Mouse (Mus musculus) stomach, postnatal 0 days (tissue): ENCODE data around the gene Brd1. TPM values are rescaled to one million over a fixed set of nuclear protein-coding genes. Genes with fewer than 3 reads are reported as not detected.

Experiments
- ATAC-seq: fragments of 200-750 bp; cut with Nextera tagmentation; 2 replicates; pipeline ENCODE4 v1.8.0; 2017; ENCODE audit not compliant: low FRiP score, low TSS enrichment
- DNase-seq: peaks from one replicate; pipeline ENCODE4 v3.0.0-alpha.2; 2016; ENCODE audit warnings: low spot score
- H3K27ac ChIP-seq: fragments of 300-500 bp; sonication (generic); replicated peaks from 2 replicates; pipeline ENCODE4 v1.5.1; 2014; ENCODE audit warnings: mild to moderate bottlenecking, control low read depth
- H3K27me3 ChIP-seq: fragments of 300-500 bp; sonication (generic); 2 replicates; pipeline ENCODE4 v1.6.1; 2014; ENCODE audit warnings: low read length; ENCODE audit not compliant: control insufficient read depth, insufficient read depth
- H3K36me3 ChIP-seq: fragments of 300-500 bp; sonication (generic); 2 replicates; pipeline ENCODE4 v1.6.1; 2014; ENCODE audit warnings: low read length, mixed read lengths; ENCODE audit not compliant: control insufficient read depth, insufficient read depth
- H3K4me1 ChIP-seq: fragments of 300-500 bp; sonication (generic); replicated peaks from 2 replicates; pipeline ENCODE4 v1.6.1; 2014; ENCODE audit warnings: antibody characterized with exemption; ENCODE audit not compliant: control insufficient read depth, insufficient read depth
- H3K4me2 ChIP-seq: fragments of 300-500 bp; sonication (generic); replicated peaks from 2 replicates; pipeline ENCODE4 v1.6.1; 2014; ENCODE audit warnings: low read depth, mild to moderate bottlenecking, control low read depth, moderate library complexity
- H3K4me3 ChIP-seq: fragments of 300-500 bp; sonication (generic); 2 replicates; pipeline ENCODE4 v1.5.1; 2014; ENCODE audit warnings: low read depth, low read length, control low read depth
- H3K9ac ChIP-seq: fragments of 300-500 bp; sonication (generic); 2 replicates; pipeline ENCODE4 v1.6.1; 2014; ENCODE audit warnings: mild to moderate bottlenecking, low read length, control low read depth, mixed read lengths
- H3K9me3 ChIP-seq: fragments of 300-500 bp; sonication (generic); 2 replicates; pipeline ENCODE4 v1.6.1; 2016; ENCODE audit warnings: low read length; ENCODE audit not compliant: control insufficient read depth
- CTCF ChIP-seq: IDR thresholded peaks from 2 replicates; pipeline ENCODE4 v1.5.1; 2016; ENCODE audit warnings: antibody characterized with exemption, low read depth, mild to moderate bottlenecking, moderate library complexity
- EP300 ChIP-seq: optimal IDR thresholded peaks from 2 replicates; pipeline ENCODE3; 2016; ENCODE audit warnings: antibody characterized with exemption
- WGBS: fragments of 180-500 bp; shearing (Covaris S2); extraction: QIAGEN DNeasy Blood & Tissue Kit; methylation state at CpG from one replicate; pipeline ENCODE4 v1.1.7; 2014; 5-methylcytosine and 5-hydroxymethylcytosine counted together
- polyA plus RNA-seq: library from polyadenylated mRNA; unstranded; fragments of >200 nt; fragmentation: Nextera tagmentation; extraction: Ambion mirVana; gene quantifications from 2 replicates; pipeline ENCODE4 v1.2.1, GENCODE M21; 2015

Gene Brd1
- polyA plus RNA-seq, 1 experiment from 2014 or later: 10.8 TPM

DNA sequence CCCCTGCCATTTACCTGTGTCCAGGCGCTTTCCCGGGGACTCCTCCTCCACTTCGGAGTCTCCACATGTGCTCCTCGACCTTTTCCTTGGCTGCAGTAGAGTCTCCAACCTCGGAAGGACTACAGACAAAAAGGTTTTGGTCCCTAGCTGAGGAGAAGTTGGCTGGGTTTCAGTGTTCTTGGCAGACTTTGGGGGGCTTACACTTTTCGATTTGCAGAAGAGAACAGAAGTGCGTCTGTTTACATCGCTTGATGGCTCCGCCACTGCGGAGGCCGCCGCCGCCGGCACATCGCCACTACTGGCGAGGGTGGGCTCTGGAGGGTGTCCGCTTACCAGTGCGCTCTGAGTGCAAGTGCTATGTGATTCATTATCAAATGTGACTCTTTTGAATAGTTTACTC, 33.3 kb downstream of the Brd1 start:
- no peak for DNase-seq
- 86% methylated on average over 18 of the region's 18 CpGs for WGBS
- Histone ChIP-seq H3K9me3 (no peaks in the 10 kb centered on the region), H3K9ac (no peak overlapping the region), H3K36me3 (peaks cover 30% of the 10 kb centered on the region), H3K27me3 (no peaks in the 10 kb centered on the region), H3K27ac (no peak overlapping the region), H3K4me1 (no peaks in the 10 kb centered on the region), H3K4me3 (no peak overlapping the region), H3K4me2 (no peak overlapping the region)
- ATAC-seq: no peak
- TF ChIP-seq CTCF (no peak), EP300 (no peak)

DNA sequence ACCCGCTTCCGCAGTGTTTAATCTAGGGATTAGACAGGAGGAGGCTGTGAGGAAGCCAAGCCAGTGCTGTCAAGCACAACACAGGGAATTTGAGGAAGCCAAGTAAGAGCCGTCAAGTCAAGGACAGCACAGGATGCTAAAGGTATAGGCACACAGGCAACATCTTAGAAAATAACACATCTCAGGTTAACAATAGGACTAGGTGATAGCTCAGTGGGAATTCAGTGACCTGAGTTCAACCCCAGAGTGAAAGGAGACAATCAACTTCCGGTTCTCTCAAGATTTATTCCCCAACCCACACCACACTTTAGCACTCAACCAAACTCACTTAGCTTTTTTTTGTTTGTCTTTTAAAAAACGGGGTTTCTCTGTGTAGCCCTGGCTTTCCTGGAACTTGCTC, 34.5 kb downstream of the Brd1 start:
- Histone ChIP-seq H3K27me3 (no peaks in the 10 kb centered on the region), H3K9ac (no peak overlapping the region), H3K4me3 (no peak overlapping the region), H3K36me3 (peaks cover 31% of the 10 kb centered on the region), H3K4me2 (no peak overlapping the region), H3K9me3 (no peaks in the 10 kb centered on the region), H3K4me1 (no peaks in the 10 kb centered on the region), H3K27ac (no peak overlapping the region)
- DNase-seq (no peak), ATAC-seq (no peak)
- no peak for TF ChIP-seq EP300
- no peak for TF ChIP-seq CTCF
- 78% methylated on average over 5 of the region's 5 CpGs for WGBS

- TF ChIP-seq CTCF (no peak), EP300 (no peak)
- ATAC-seq: peak; percentile 42; the same call in 1 of the 2 replicates
Observed at GRCm38 (mm10) chr15:88697586-88697985, 36.4 kb downstream of the Brd1 start.

DNA sequence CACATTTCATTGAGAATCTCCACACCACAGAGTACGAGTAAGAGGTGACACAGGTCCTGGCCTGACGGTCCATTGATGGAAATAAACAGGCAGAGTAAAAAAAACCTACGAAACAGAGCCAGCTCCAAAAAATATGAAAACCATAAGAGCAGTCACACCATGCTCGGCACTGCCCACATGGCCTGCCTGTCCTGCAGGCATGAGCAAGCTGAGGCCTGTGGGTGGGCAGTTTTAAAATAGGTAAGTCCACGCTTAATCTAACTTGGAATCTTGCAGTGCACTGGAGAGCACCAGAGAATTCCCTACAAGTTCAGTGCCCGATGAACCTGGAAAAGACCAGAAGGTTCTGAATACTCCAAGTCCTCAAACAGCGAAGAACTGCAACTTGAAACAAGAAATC, 38.0 kb downstream of the Brd1 start:
- DNase-seq (no peak), ATAC-seq (no peak)
- TF ChIP-seq EP300 (no peak), CTCF (no peak)
- H3K27ac ChIP-seq: no peak overlapping the region
- H3K27me3 ChIP-seq: no peaks in the 10 kb centered on the region
- no peak overlapping the region for H3K9ac ChIP-seq
- H3K36me3 ChIP-seq: peaks cover 33% of the 10 kb centered on the region
- WGBS: 92% methylated on average over 7 of the region's 7 CpGs
- H3K4me3 ChIP-seq: no peak overlapping the region
- no peaks in the 10 kb centered on the region for H3K9me3 ChIP-seq
- H3K4me2 ChIP-seq: no peak overlapping the region
- no peaks in the 10 kb centered on the region for H3K4me1 ChIP-seq

More at GRCm38 (mm10) chr15:88697586-88697985, 36.4 kb downstream of the Brd1 start:
- Histone ChIP-seq H3K4me1 (no peaks in the 10 kb centered on the region), H3K27me3 (no peaks in the 10 kb centered on the region), H3K27ac (no peak overlapping the region), H3K4me3 (no peak overlapping the region), H3K9ac (no peak overlapping the region), H3K9me3 (no peaks in the 10 kb centered on the region), H3K4me2 (no peak overlapping the region), H3K36me3 (peaks cover 24% of the 10 kb centered on the region)
- WGBS: 90% methylated on average over 5 of the region's 5 CpGs
- DNase-seq: no peak

DNA sequence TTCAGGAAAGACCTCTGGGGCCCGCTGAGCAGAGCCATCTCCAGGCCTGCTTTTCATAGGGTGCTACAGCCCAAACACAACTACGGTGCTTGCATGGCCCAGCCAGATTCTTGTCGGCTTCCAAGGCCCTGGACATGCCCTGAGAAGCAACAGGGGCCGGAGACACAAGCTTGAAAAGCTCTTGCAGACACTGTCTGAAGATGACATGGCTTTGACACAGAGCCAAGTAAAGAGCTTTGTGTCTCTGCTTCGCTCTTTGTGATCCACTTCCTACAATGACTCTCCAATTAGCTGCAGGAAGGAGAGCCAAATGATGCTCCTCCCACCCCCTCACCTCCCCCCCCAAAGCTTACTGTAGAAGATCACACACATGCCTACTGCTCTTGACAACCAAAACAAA, 40.0 kb downstream of the Brd1 start:
- DNase-seq (no peak), ATAC-seq (no peak)
- no peak overlapping the region for H3K4me3 ChIP-seq
- no peaks in the 10 kb centered on the region for H3K27me3 ChIP-seq
- H3K27ac ChIP-seq: no peak overlapping the region
- H3K36me3 ChIP-seq: peaks cover 35% of the 10 kb centered on the region
- TF ChIP-seq EP300 (no peak), CTCF (no peak)
- no peaks in the 10 kb centered on the region for H3K9me3 ChIP-seq
- no peak overlapping the region for H3K9ac ChIP-seq
- H3K4me2 ChIP-seq: no peak overlapping the region
- H3K4me1 ChIP-seq: no peaks in the 10 kb centered on the region
- 63% methylated on average over 5 of the region's 5 CpGs for WGBS

DNA sequence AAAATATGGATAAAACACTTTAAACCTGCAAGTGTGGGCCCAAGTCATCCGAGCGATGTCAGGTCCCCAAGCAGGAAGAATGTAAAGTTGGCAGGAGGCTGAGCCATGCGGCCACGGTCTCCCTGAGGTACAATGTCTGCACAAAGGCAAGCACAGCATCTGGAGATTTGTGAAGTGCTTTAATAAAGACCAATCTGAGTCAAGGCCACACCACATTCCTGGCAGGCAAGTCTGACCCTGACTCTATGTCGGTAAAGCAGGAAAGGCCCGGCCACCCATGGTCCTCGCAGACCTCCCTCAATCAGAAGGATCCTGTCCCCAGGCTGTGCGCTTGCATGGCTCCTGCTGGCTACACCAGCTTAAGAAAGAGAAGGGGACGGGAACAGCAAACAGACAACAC, 41.3 kb downstream of the Brd1 start:
- DNase-seq (no peak), ATAC-seq (no peak)
- H3K4me2 ChIP-seq: no peak overlapping the region
- no peaks in the 10 kb centered on the region for H3K9me3 ChIP-seq
- H3K9ac ChIP-seq: no peak overlapping the region
- H3K4me1 ChIP-seq: no peaks in the 10 kb centered on the region
- 79% methylated on average over 9 of the region's 9 CpGs for WGBS
- TF ChIP-seq CTCF (no peak), EP300 (no peak)
- no peak overlapping the region for H3K27ac ChIP-seq
- peaks cover 47% of the 10 kb centered on the region for H3K36me3 ChIP-seq
- H3K4me3 ChIP-seq: no peak overlapping the region
- H3K27me3 ChIP-seq: no peaks in the 10 kb centered on the region
